Mouse (Mus musculus) C2C12 (cell line): Measurements from ENCODE around the gene RPS10-NUDT3. TPM values are rescaled to one million over a fixed set of nuclear protein-coding genes. Genes with fewer than 3 reads are reported as not detected.
"Not testable (repeated sequence)": the region's sequence is repeated elsewhere in the genome, so short reads cannot be mapped to it uniquely, and the experiment has no call there.

Source experiments
- H3K27me3 ChIP-seq: one replicate; pipeline ENCODE4 v1.6.1; 2011; ENCODE audit not compliant: control insufficient read depth, insufficient read depth, insufficient read length
- H3K36me3 ChIP-seq: one replicate; pipeline ENCODE4 v1.6.1; 2011; ENCODE audit not compliant: control insufficient read depth, insufficient read depth
- H3K4me3 ChIP-seq: one replicate; pipeline ENCODE4 v1.5.1; 2011; ENCODE audit warnings: mild to moderate bottlenecking, control low read depth; ENCODE audit not compliant: poor library complexity, insufficient read depth, severe bottlenecking
- H3K79me2 ChIP-seq: one replicate; pipeline ENCODE4 v1.6.1; 2011; ENCODE audit not compliant: control insufficient read depth, insufficient read depth
- H3K79me3 ChIP-seq: one replicate; pipeline ENCODE4 v1.6.1; 2011; ENCODE audit warnings: low read depth, control low read depth
- H3ac ChIP-seq: one replicate; pipeline ENCODE3; 2011; ENCODE audit warnings: low read depth; ENCODE audit not compliant: control insufficient read depth, insufficient read length
- CEBPB ChIP-seq: IDR thresholded peaks from one replicate; pipeline ENCODE4 v1.6.1; 2011; ENCODE audit warnings: low read depth, mild to moderate bottlenecking, control low read depth, moderate library complexity
- CTCF ChIP-seq: IDR thresholded peaks from one replicate; pipeline ENCODE4 v1.5.1; 2011; ENCODE audit not compliant: control insufficient read depth, insufficient read depth, insufficient read length
- FOSL1 ChIP-seq: IDR thresholded peaks from one replicate; pipeline ENCODE4 v1.8.0; 2011; ENCODE audit warnings: mild to moderate bottlenecking, low read length; ENCODE audit not compliant: poor library complexity, insufficient read depth, severe bottlenecking
- MAX ChIP-seq: IDR thresholded peaks from one replicate; pipeline ENCODE4 v1.6.1; 2011; ENCODE audit warnings: mild to moderate bottlenecking, control low read depth
- MYOD1 ChIP-seq: IDR thresholded peaks from one replicate; pipeline ENCODE4 v1.6.1; 2011; ENCODE audit warnings: low read depth; ENCODE audit not compliant: control insufficient read depth, insufficient read length
- MYOG ChIP-seq: IDR thresholded peaks from one replicate; pipeline ENCODE4 v1.6.1; 2011; ENCODE audit not compliant: control insufficient read depth, insufficient read length; ENCODE audit errors: extremely low read depth
- USF1 ChIP-seq: IDR thresholded peaks from one replicate; pipeline ENCODE4 v1.6.1; 2011; ENCODE audit warnings: low read depth, mild to moderate bottlenecking, control low read depth, moderate library complexity
- polyA plus RNA-seq: library from polyadenylated mRNA; unstranded; fragments of >200 nt; fragmentation: generic; extraction: Trizol; gene quantifications from one replicate; pipeline ENCODE4 v1.2.1, GENCODE M21; 2012; ENCODE audit warnings: missing spikeins

Gene RPS10-NUDT3
- polyA plus RNA-seq, 1 experiment: not detected

DNA sequence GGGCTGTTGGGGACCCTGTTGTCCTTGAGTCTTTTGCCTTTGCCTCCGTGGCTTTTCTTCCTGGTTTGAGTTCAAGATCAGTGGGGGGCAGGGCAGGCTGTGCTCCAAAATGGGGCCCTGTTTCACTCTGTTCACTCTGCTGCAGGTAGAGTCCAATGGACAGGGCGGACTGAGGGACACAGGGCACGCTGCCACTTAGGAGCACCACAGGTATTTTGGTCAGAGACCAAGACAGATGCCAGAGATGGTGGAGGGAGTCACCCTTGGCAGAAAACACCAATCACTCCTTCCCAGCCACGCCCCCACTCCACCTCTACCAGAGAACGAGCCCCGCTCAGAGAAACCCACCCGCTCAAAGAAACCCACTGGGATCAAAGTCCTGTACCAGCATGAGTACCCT, 10.8 kb upstream of the RPS10-NUDT3 start:
- no peak overlapping the region for H3K4me3 ChIP-seq
- no peaks in the 10 kb centered on the region for H3K36me3 ChIP-seq
- no peak for TF ChIP-seq CTCF
- TF ChIP-seq MYOD1: no peak
- TF ChIP-seq USF1: no peak
- H3ac ChIP-seq: no peak overlapping the region
- H3K79me3 ChIP-seq: no peaks in the 10 kb centered on the region
- H3K79me2 ChIP-seq: no peaks in the 10 kb centered on the region
- no peaks in the 10 kb centered on the region for H3K27me3 ChIP-seq

DNA sequence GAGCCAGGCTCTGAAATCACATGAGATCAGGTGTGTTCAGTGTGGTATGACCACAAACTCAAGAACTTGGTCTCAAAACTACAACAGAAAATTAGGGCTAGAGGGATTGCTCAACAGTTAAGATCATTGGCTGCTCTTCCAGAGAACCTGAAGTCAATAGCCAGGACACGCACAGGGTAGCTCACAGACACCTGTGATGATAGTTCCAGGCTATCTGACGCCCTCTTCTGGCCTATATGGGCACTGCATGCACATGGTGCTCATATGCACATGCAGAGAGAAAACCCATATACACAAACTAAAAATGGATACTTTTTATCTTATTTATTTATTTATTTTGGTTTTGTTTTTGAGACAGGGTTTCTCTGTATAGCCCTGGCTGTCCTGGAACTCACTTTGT, 9.6 kb upstream of the RPS10-NUDT3 start:
- H3K36me3 ChIP-seq: no peaks in the 10 kb centered on the region
- TF ChIP-seq FOSL1 (no peak), MAX (no peak), USF1 (no peak), MYOD1 (no peak), CTCF (no peak), MYOG (no peak), CEBPB (no peak)
- H3K4me3 ChIP-seq: no peak overlapping the region
- no peaks in the 10 kb centered on the region for H3K27me3 ChIP-seq
- H3K79me2 ChIP-seq: no peaks in the 10 kb centered on the region
- H3K79me3 ChIP-seq: no peaks in the 10 kb centered on the region
- no peak overlapping the region for H3ac ChIP-seq

DNA sequence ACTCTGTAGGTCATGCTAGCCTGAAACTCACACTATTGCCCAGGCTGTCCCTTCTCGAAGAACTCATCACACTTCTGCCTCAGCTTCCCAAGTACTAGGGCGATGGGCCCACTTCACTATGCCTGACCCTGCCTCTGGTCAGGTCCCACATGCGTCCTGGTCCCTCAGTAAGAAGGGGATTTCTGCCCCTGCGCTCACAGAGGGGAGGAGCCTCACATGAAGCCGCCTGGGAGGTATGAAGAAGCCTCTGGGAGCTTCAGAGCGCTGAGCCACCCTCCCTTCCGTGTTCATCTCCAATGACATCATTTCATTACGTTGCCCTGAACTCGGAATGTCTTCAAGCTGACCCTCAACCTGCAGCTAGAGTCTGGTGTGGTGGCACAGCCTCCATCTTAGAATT, 8.7 kb upstream of the RPS10-NUDT3 start:
- H3K4me3 ChIP-seq: no peak overlapping the region
- no peaks in the 10 kb centered on the region for H3K79me2 ChIP-seq

DNA sequence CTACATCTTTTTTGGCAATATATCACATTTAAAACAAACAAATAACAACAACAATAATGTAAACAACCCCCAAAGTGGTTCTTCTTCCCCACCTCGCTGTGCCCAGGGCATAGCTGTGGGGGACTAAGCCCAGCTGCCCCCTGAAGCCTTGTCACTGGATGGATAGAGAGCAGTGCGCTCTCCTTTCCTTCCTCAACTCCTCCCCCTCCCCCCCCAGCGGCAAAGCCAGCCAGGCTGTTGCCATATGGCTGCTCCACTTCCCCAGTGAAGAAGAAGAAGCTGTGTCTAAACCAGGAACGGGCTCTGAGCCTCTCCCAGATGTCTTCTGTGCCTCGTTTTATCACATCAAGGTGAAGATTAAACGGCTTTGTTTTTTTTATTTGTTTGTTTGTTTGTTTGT, 8.1 kb upstream of the RPS10-NUDT3 start:
- Histone ChIP-seq H3K4me3 (no peak overlapping the region), H3ac (no peak overlapping the region), H3K79me3 (no peaks in the 10 kb centered on the region), H3K27me3 (no peaks in the 10 kb centered on the region), H3K36me3 (no peaks in the 10 kb centered on the region), H3K79me2 (no peaks in the 10 kb centered on the region)
- TF ChIP-seq MAX: no peak
- no peak for TF ChIP-seq CTCF
- no peak for TF ChIP-seq CEBPB
- no peak for TF ChIP-seq MYOD1
- TF ChIP-seq MYOG: no peak
- TF ChIP-seq FOSL1: no peak
- TF ChIP-seq USF1: no peak

More for the DNA sequence above, 8.7 kb upstream of the RPS10-NUDT3 start:
- Histone ChIP-seq H3K36me3 (no peaks in the 10 kb centered on the region), H3K79me3 (no peaks in the 10 kb centered on the region), H3K27me3 (no peaks in the 10 kb centered on the region), H3ac (no peak overlapping the region)
- TF ChIP-seq MYOG: no peak
- no peak for TF ChIP-seq MAX
- no peak for TF ChIP-seq CEBPB
- no peak for TF ChIP-seq USF1
- TF ChIP-seq CTCF: no peak
- TF ChIP-seq FOSL1: no peak
- no peak for TF ChIP-seq MYOD1

DNA sequence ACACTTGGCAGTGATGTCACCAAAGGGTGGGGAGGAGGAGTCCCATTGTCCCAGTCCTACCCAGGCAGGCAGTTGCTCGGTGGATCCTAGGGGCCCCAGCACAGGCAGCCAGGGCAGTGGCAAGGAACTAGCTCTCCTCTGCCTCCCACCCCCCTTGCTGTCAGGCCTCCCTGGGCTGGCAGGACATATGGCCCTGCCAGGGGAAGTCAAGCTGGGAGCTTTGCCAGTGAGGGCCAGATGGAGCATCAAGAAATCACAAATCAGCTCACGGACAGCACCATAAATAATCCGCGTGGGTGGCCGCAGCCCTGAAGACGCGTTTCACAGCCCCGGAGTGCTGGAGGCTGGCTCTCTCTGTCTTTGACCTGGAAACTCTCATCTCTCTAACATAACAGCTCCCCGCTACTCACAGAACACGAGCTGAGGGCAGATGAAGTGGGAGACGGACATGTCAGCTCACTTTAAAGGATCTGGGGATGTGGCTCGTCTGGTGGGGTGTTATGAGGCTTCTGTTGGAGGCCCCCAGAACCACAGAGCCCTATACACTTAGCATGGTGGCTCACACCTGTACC, 7.6 kb upstream of the RPS10-NUDT3 start:
- H3ac ChIP-seq: peak overlapping the region; percentile 45
- no peaks in the 10 kb centered on the region for H3K79me2 ChIP-seq
- TF ChIP-seq MYOD1: no peak
- no peaks in the 10 kb centered on the region for H3K79me3 ChIP-seq
- H3K27me3 ChIP-seq: no peaks in the 10 kb centered on the region
- no peak overlapping the region for H3K4me3 ChIP-seq
- no peaks in the 10 kb centered on the region for H3K36me3 ChIP-seq

DNA sequence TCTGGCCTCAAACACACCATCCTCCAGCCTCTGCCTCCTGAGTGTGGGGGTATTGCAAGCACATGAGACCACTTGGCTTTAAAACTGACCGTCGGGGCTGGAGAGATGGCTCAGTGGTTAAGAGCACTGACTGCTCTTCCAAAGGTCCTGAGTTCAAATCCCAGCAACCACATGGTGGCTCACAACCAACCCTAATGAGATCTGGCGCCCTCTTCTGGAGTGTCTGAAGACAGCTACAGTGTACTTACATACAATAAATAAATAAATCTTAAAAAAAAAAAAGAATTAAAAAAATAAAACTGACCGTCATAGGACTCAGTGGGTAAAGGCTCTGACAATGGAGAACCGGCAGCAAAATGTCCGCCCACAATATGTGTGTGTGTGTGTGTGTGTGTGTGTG, 4.8 kb upstream of the RPS10-NUDT3 start:
- H3K27me3 ChIP-seq, H3K36me3 ChIP-seq, H3K79me3 ChIP-seq, H3K79me2 ChIP-seq, H3ac ChIP-seq, H3K4me3 ChIP-seq: not testable (repeated sequence)
